Mouse (Mus musculus) embryonic facial prominence, embryonic 10.5 days (tissue): ENCODE data around the gene Otud3. TPM values are rescaled to one million over a fixed set of nuclear protein-coding genes. Genes with fewer than 3 reads are reported as not detected.
"Not testable (repeated sequence)": the region's sequence is repeated elsewhere in the genome, so short reads cannot be mapped to it uniquely, and the experiment has no call there.

Source experiments
- DNase-seq: peaks from one replicate; pipeline ENCODE4 v3.0.0-alpha.2; 2017; ENCODE audit warnings: low spot score
- H3K27ac ChIP-seq: fragments of 300-500 bp; sonication (generic); replicated peaks from 2 replicates; pipeline ENCODE4 v1.5.1; 2016; ENCODE audit warnings: mild to moderate bottlenecking
- H3K27me3 ChIP-seq: fragments of 300-500 bp; sonication (generic); replicated peaks from 2 replicates; pipeline ENCODE4 v1.6.1; 2016; ENCODE audit warnings: low read depth, mild to moderate bottlenecking; ENCODE audit not compliant: poor library complexity, severe bottlenecking
- H3K36me3 ChIP-seq: fragments of 300-500 bp; sonication (generic); replicated peaks from 2 replicates; pipeline ENCODE4 v1.6.1; 2016; ENCODE audit warnings: mild to moderate bottlenecking, moderate library complexity
- H3K4me1 ChIP-seq: fragments of 300-500 bp; sonication (generic); 2 replicates; pipeline ENCODE4 v1.6.1; 2016
- H3K4me3 ChIP-seq: fragments of 300-500 bp; sonication (generic); 2 replicates; pipeline ENCODE4 v1.5.1; 2016; ENCODE audit warnings: mild to moderate bottlenecking, moderate library complexity
- H3K9me3 ChIP-seq: fragments of 300-500 bp; sonication (generic); 2 replicates; pipeline ENCODE4 v1.6.1; 2016; ENCODE audit warnings: mild to moderate bottlenecking
- WGBS: fragments of 180-500 bp; shearing (Covaris S2); methylation state at CpG from one replicate; pipeline ENCODE4 v1.1.7; 2016; 5-methylcytosine and 5-hydroxymethylcytosine counted together
- polyA plus RNA-seq: library from polyadenylated mRNA; unstranded; fragments of >200 nt; fragmentation: Nextera tagmentation; extraction: Ambion mirVana; gene quantifications from 2 replicates; pipeline ENCODE4 v1.2.1, GENCODE M21; 2016

The Otud3 gene
- polyA plus RNA-seq, 1 experiment from 2014 or later = 4.9 TPM

DNA sequence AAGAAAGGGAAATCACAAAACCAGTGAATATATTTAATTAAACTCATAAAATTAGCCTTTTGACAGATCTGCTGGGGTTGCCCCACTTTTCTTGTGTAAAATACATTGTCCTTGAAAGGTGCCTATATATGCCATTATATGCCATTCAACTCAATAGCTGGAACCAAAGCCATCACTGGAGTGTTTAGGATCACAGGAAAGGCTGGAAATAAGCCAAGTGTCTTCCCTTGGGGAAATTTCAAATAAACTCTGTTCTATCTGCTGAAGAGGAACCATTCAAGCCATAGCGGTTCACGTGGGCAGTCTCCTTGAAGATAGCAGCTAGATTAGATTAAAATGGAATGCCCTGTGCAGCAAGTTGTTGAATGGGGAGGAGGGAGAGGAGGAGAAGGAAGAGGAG is 11.8 kb upstream of the Otud3 start:
- no peaks in the 10 kb centered on the region for H3K9me3 ChIP-seq
- H3K4me1 ChIP-seq = peaks cover 10% of the 10 kb centered on the region
- no peak overlapping the region for H3K27ac ChIP-seq
- no peak for DNase-seq
- no peak overlapping the region for H3K4me3 ChIP-seq
- H3K36me3 ChIP-seq = no peaks in the 10 kb centered on the region
- H3K27me3 ChIP-seq = peaks cover 10% of the 10 kb centered on the region
- WGBS = 81% methylated on average over 2 of the region's 2 CpGs

DNA sequence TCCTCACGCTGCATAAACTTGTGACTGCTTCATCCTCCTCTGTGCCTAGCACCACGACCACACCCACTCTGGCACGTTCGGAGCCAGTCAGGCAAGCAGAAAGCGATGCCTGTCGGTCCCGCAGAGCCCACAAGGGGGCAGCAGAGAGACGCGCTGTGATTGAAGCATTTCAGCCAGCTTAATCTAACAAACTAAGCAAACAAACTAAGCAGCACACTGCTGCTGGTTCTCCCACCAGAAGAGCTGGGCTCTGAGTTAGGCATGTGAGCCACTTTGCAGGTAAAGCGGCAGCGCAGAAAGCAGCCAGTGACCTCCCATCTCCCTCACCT is 8.3 kb upstream of the Otud3 start:
- WGBS = 2% methylated on average over 11 of the region's 11 CpGs
- Histone ChIP-seq H3K9me3 (no peaks in the 10 kb centered on the region), H3K4me1 (peaks cover 10% of the 10 kb centered on the region), H3K27ac (no peak overlapping the region), H3K27me3 (peaks cover 10% of the 10 kb centered on the region), H3K36me3 (no peaks in the 10 kb centered on the region), H3K4me3 (peak overlapping the region; percentile 43)
- DNase-seq = peak; percentile 93

DNA sequence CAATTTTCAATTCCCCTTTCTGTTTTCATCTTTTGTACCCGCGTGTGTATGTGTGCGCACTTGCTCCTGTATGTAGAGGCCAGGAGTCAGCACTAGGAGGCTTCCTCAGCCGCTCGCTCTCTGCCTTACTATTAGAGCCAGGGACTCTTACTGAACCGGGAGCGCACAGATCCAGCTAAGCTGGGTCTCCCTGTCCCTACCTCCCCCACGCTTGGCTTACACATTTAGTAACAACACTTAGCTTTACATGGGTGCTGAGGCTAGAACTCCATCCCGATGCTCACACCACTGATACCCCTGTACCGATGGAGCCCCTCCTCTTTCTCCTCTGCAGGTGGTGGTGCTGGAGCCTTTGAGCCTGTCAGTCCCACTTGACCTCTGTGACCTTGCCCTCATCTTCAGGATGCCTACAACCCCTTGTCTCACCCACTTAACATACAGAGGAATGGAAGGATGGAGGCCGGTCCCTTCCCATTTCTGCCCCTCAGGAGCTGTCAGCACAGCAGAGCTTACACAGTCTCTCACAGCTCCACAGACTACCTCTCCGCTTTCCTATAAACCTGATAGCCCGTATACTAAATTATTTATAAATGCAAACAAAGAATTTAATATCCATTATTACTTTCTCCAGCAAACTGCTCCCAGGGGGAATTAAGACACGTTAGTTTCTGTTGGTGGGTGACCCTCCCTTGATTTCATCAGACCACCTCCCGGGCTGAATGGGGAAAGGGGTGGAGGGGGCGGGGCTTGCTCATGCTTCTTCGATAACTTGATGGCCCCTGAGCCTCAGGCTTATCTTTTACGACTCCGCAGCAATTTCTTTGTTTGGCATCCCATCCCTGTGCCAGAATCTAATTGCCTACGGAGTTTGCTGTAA is 7.7 kb upstream of the Otud3 start:
- H3K9me3 ChIP-seq = no peaks in the 10 kb centered on the region
- 41% methylated on average over 20 of the region's 20 CpGs for WGBS
- no peaks in the 10 kb centered on the region for H3K36me3 ChIP-seq
- DNase-seq = no peak
- H3K27me3 ChIP-seq = peaks cover 10% of the 10 kb centered on the region
- peak overlapping the region; percentile 43 for H3K4me3 ChIP-seq
- peaks cover 10% of the 10 kb centered on the region for H3K4me1 ChIP-seq
- no peak overlapping the region for H3K27ac ChIP-seq

DNA sequence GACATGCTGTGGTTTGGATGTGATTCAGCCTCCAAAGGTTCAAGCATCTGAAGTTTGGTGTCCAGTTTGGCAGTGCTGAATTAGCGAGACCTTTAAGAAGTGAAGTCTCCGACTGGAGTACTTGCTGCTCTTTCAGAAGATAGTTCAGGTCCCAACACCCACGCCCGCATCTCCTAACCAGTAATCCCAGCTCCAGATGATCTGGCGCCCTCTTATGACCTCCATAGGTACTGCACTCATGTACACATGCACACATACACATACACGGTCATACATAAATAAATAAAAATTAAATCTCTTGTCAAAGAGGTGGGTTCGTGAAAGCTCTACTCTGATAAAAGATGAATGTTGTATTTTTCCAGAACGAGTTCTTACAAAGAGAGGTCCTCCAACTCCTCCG is 3.5 kb upstream of the Otud3 start:
- Histone ChIP-seq H3K27ac (no peak overlapping the region), H3K27me3 (peaks cover 10% of the 10 kb centered on the region), H3K4me1 (peaks cover 21% of the 10 kb centered on the region), H3K4me3 (no peak overlapping the region), H3K9me3 (no peaks in the 10 kb centered on the region), H3K36me3 (no peaks in the 10 kb centered on the region)
- WGBS = 86% methylated on average over 9 of the region's 9 CpGs
- no peak for DNase-seq

DNA sequence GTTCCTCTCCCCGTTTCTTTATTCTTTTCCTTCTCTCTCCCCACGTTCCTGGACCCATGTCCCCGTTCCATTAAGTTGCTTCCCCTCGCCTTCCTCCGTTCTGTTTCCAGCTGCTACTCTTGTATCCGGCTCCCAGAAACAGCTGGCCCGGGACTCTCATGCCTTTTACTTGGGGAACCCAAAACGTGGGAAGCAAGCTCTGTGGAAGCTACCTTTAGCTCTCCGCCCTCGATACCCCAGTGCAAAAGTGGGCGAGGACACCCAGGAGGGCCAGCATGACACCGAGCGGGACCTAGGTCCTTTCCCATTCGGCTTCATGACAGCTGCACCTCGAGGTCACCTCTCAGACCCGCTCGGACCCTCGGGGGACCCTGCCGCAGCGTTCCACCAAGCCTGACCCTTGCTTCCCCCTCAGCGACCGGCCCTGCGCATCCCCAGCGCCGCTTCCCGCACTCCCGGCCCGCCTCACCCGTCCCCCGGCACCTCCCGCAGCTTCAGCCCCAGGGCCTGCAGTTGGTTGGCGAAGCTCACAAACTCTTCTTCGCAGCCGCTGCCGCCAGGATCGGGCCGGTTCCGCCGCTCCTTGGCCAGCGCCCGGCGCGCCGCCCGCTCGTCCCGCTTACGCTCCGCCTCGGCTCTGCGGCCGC is 481 bp downstream of the Otud3 start:
- Histone ChIP-seq H3K4me3 (peak overlapping the region; percentile 76), H3K4me1 (peaks cover 13% of the 10 kb centered on the region), H3K27ac (peak overlapping the region; percentile 84), H3K27me3 (no peaks in the 10 kb centered on the region), H3K36me3 (peaks cover 28% of the 10 kb centered on the region), H3K9me3 (no peaks in the 10 kb centered on the region)
- WGBS = 1% methylated on average over 52 of the region's 52 CpGs
- peak; percentile 55 for DNase-seq

DNA sequence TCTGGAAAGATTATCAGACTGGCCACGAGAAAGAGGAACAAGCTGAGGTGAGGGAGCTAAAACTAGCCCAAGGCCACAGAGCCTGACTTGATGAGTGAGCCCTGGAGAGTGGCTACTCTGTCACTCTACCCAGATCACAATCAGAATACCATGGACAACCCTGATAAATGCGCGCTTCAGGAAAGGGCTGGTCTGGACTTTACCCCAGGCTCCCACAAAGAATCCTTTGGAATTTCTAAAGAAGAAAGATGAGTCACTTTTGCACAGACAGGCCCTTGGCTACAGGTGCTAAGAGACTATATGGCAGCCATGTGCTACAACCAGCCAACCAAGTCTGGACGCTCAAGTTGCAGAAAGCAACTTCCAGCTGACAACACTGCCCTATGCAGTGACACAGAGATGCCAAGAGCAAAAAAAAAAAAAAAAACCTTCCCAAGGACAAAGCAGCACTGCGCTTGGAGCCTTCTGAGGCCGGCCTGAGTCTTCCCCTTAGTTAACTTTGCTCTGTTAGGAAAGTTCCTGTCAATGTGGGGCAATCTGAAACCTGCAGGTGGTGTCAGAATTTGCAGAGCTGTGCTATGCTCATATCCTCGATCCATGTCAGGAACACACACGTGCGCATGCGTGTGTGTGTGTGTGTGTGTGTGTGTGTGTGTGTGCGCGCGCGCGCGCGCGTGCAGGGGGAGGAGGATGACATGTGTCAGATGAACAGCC is 8.0 kb downstream of the Otud3 start:
- WGBS = 95% methylated on average over 18 of the region's 18 CpGs
- H3K36me3 ChIP-seq = peaks cover 96% of the 10 kb centered on the region

DNA sequence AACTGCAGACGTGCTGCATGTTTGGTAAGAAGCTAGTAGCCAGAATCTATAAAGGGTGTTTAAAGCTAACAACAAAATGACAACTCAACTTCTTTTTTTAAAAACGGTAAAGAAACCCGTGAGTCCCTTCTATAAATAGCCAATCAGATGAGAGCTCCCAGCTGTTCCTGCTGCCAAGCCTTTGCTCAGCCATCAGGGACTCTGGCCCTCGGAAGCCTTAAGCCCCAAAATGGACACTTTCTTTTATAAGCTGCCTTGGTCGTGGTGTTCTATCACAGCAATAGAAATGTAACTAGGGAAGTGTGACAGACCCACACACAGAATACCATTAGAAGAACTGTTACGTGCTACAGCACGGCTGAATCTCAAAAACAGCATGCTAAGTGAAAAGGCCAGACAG is 14.4 kb downstream of the Otud3 start:
- WGBS = 88% methylated on average over 7 of the region's 7 CpGs

More for the DNA sequence above, 8.0 kb downstream of the Otud3 start:
- no peaks in the 10 kb centered on the region for H3K9me3 ChIP-seq
- no peaks in the 10 kb centered on the region for H3K27me3 ChIP-seq
- no peak overlapping the region for H3K4me3 ChIP-seq
- H3K27ac ChIP-seq = no peak overlapping the region
- DNase-seq = no peak
- H3K4me1 ChIP-seq = peaks cover 2% of the 10 kb centered on the region; the same call in 1 of the 2 replicates

DNA sequence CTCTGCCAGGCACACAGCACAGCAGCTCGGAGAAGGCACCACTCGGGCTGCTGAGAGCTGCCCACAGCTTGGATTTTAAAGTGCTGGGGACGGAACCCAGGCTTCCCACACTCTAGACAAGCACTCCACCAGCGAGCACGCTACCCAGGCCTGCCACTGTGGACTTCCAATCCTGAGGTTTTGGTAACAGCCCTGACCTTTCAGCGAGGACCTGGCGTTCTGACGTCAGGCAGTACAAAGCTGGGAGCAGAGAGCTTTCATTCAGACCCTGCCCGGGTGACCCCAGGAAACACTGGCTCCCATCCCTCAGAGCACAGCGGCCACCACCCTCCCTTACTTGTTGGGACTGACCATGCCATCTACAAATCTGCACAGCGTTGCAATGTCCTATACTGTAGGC is 20.0 kb downstream of the Otud3 start:
- not testable (repeated sequence) for H3K9me3 ChIP-seq, H3K27me3 ChIP-seq, H3K27ac ChIP-seq, DNase-seq, H3K4me3 ChIP-seq
- WGBS = 94% methylated on average over 11 of the region's 11 CpGs
- H3K36me3 ChIP-seq = peaks cover 82% of the 10 kb centered on the region
- peaks cover 24% of the 10 kb centered on the region for H3K4me1 ChIP-seq

More for the DNA sequence above, 14.4 kb downstream of the Otud3 start:
- Histone ChIP-seq H3K4me3 (no peak overlapping the region), H3K4me1 (peaks cover 4% of the 10 kb centered on the region; the same call in 1 of the 2 replicates), H3K9me3 (no peaks in the 10 kb centered on the region), H3K27ac (no peak overlapping the region), H3K27me3 (no peaks in the 10 kb centered on the region), H3K36me3 (peaks cover 100% of the 10 kb centered on the region)
- no peak for DNase-seq

DNA sequence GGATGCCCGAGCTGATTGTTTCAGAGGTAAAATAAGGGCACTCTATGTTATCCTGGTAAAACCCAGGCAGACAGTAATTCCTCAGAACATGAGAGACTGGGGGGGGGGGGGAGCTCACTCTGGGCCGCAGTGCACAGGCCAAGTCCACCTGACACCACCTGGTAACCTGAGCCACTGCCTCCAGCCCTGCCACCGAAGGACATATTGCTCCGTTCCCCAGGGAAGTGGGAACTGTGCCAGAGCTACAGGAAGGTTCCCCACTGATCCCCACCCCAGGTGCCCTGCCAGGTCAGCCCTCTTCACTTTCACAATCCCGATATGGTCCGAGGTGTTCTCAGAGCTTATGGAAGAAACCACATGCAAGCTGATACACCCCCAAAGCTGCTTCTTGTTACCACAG is 21.1 kb downstream of the Otud3 start:
- WGBS = 76% methylated on average over 6 of the region's 6 CpGs
- Histone ChIP-seq H3K9me3 (no peaks in the 10 kb centered on the region), H3K36me3 (peaks cover 71% of the 10 kb centered on the region), H3K27me3 (no peaks in the 10 kb centered on the region), H3K4me3 (no peak overlapping the region), H3K4me1 (peaks cover 24% of the 10 kb centered on the region), H3K27ac (no peak overlapping the region)
- no peak for DNase-seq

DNA sequence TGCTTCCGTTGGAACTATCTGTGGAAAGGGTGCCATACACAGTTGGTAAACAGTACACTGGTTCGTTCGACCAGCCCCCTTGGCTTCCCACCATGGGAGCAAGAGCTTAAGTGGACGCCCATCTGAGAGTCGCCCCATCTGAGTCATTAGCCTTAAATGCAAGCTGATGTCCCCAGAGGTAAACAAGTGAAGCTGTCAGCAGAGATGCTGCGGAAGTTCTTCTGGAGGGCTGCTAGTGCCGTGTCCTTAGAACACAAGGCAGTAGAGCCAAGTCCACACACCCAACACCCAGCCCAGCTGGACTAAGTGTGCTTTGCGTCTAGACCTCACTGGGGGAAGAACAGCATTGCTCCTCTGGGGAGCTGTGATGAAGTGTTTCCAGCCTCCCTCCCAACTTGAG is 24.1 kb downstream of the Otud3 start:
- peaks cover 24% of the 10 kb centered on the region for H3K4me1 ChIP-seq
- no peak for DNase-seq
- H3K27me3 ChIP-seq = no peaks in the 10 kb centered on the region
- WGBS = 74% methylated on average over 8 of the region's 8 CpGs
- H3K27ac ChIP-seq = no peak overlapping the region
- no peak overlapping the region for H3K4me3 ChIP-seq
- peaks cover 41% of the 10 kb centered on the region for H3K36me3 ChIP-seq
- no peaks in the 10 kb centered on the region for H3K9me3 ChIP-seq

DNA sequence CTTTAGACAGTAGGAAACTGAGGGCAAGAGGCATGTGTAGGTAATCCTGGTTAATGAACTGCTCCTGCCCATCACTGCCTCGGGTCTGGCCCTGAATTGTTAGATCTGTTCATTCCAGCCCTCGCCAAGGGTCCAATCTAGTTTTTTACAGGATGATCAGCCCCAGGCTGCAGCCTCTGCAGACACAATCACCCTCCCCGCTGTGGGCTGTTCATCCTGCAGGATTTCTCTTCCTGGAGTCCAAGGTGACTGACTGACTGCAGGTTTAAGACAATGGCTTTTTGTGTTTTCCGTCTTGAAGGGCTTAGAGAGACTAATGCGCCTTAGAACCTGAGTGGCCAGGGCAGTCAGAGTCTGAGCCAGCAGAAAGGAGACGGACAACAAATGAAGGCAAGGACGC is 24.6 kb downstream of the Otud3 start:
- no peak overlapping the region for H3K27ac ChIP-seq
- no peaks in the 10 kb centered on the region for H3K27me3 ChIP-seq
- peaks cover 36% of the 10 kb centered on the region for H3K36me3 ChIP-seq
- no peaks in the 10 kb centered on the region for H3K9me3 ChIP-seq
- H3K4me1 ChIP-seq = peaks cover 24% of the 10 kb centered on the region
- DNase-seq = no peak
- WGBS = 33% methylated on average over 7 of the region's 7 CpGs
- H3K4me3 ChIP-seq = no peak overlapping the region

DNA sequence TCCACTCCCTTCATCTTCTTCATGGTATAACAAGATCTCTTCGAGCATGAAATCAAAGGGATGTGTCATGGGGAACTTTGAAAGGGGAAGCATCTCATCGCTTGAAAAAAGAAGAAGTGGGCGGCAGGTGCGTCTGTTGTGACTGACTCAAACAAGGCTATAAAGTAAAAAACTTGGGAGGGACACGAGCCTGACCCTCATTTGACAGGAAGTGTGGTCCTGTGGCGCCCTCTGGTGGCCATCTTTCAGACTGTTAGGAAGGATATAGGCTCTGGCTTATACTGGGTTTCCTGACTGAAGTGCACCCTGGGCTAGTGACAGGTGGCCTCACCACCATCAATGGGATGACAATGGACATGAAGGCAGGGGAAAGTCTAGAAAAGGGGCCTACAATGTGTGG is 29.5 kb downstream of the Otud3 start:
- Histone ChIP-seq H3K36me3 (no peaks in the 10 kb centered on the region), H3K4me3 (no peak overlapping the region), H3K27me3 (peaks cover 31% of the 10 kb centered on the region), H3K27ac (no peak overlapping the region), H3K9me3 (no peaks in the 10 kb centered on the region), H3K4me1 (peaks cover 19% of the 10 kb centered on the region)
- peak; percentile 86 for DNase-seq
- WGBS = 20% methylated on average over 6 of the region's 6 CpGs
